In the genomic region with DNA sequence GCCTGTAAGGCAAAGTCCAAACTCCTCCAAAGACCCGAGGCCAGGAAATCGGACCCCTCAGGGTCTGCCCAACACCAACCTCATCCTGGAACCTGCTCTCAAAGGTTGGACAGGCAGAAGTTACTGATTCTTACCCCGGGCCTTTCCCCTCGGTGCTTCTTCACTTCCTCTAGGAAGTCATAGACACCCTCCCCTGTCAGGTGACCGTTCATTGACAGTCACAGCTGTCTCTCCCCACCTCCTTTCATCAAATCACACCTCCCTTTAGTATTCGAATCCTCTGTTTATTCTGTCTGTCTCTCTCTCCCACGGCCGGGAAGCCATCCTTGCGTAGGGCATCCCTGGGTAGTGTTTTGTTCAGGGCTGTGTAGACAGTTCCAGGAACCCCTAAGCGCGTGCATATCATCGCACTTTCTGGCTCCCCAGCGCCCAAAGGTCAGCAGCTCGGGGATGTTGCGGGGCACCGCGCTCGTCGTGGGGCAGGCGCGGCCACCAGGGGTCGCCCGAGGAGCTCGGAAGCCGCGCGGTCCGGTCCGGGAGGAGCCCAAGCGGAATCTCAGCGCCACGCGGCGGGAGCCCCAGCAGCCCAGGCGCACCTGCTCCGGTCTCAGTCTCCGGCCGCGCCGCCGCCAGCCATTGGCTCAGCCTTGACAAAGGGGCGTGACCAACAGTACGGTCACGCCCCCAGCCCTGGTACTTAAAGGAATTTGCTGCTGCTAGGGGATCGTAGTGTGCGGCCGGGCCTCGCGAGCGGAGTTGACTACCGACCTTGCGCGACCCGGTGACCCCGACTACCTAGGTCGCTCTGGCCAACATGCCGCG, we compare ENCODE assay signal across 8 mouse cellular contexts. TPM values are rescaled to one million over a fixed set of nuclear protein-coding genes. Genes with fewer than 3 reads are reported as not detected.
DNase-seq lines count a peak whose midpoint lies in the region; ATAC-seq and TF ChIP-seq lines count a peak whose summit lies in the region.

A gene (plus strand): TSS at position 720 of the 822 bp plus-strand sequence.

- H3K27me3 ChIP-seq in Patski = no peaks in the 10 kb centered on the region
- peaks cover 76% of the 10 kb centered on the region for H3K27me3 ChIP-seq in hindbrain, embryonic 13.5 days

- WGBS in hindbrain, embryonic 13.5 days = under 1% methylated on average over 56 of the region's 58 CpGs

- H3K4me1 ChIP-seq in hindbrain, embryonic 13.5 days (replicated peaks) = peaks cover 43% of the 10 kb centered on the region

- H3K36me3 ChIP-seq in hindbrain, embryonic 13.5 days = no peaks in the 10 kb centered on the region

- no peak for DNase-seq in Patski (ENCODE audit: low read depth, low spot score)
- peak; percentile 92 for DNase-seq in cerebellum, postnatal 14 days
- peak; percentile 66 to 70 for DNase-seq in frontal cortex, postnatal 14 days (ENCODE audit: low spot score in 2 of 2)
- peak; percentile 71 to 75 for DNase-seq in layer of hippocampus, postnatal 25 days (ENCODE audit: extremely low spot score in 1 of 2, low spot score in 1 of 2)
- DNase-seq in lung, postnatal 25 days (ENCODE audit: low spot score) = peak; percentile 95
- peak; percentile 97 for DNase-seq in retina, postnatal 1 day
- peak; percentile 75 to 89 for DNase-seq in urinary bladder, adult 18-20 months (ENCODE audit: low spot score in 2 of 2)

- peak within 1 kb of the TSS; percentile 90 for H3K4me2 ChIP-seq in hindbrain, embryonic 13.5 days

- TF ChIP-seq CTCF in Patski (IDR thresholded peaks at IDR 0.05) = no peak

- H3K9me3 ChIP-seq in hindbrain, embryonic 13.5 days = no peaks in the 10 kb centered on the region

- POLR2A ChIA-PET in Patski (lab: Charles Lee) = interaction anchor here (1.4 to 2.0 kb wide), 2 partner anchors 65 to 67 kb away, joined by 5 to 15 read pairs; no protein-coding TSS in a partner anchor

- H3K27ac ChIP-seq in hindbrain, embryonic 13.5 days = no peak within 1 kb of the TSS

- peak; percentile 74 for ATAC-seq in Patski
- ATAC-seq in hindbrain, embryonic 13.5 days (ENCODE audit: low FRiP score) = peak; percentile 91

- in situ Hi-C loops in Patski (cut with MboI; ENCODE audit: low pct_unique_long_range_greater_than_20kb) = no loop called here

- peak within 1 kb of the TSS; percentile 67 for H3K9ac ChIP-seq in hindbrain, embryonic 13.5 days

- CTCF ChIA-PET in Patski (lab: Charles Lee) = interaction anchor here (1.1 to 11.6 kb wide), 6 partner anchors 55 to 78 kb away, joined by 3 to 105 read pairs (median 4); no protein-coding TSS in a partner anchor

- H3K4me3 ChIP-seq in hindbrain, embryonic 13.5 days = peak within 1 kb of the TSS; percentile 48

RNA-seq across cellular contexts. Expression of the gene that starts here (rescaled TPM):
- polyA plus RNA-seq in Patski (2021) = 0.10 TPM
- 7.5 and 7.9 TPM in 2 replicates for polyA plus RNA-seq in hindbrain, embryonic 13.5 days (2015; fragmentation: Nextera tagmentation; extraction: Ambion mirVana)
- under 1 TPM; 0.27 to 0.75 TPM for total RNA-seq in layer of hippocampus, postnatal 25 days (2021)

Comparison
In these comparisons a context has a peak if more than half of its experiments do, and no peak if none do; other contexts are left out.
1. Peak in ATAC-seq in Patski; RNA of the gene not detected or under 1 TPM.
2. Peak in DNase-seq in layer of hippocampus, postnatal 25 days; RNA of the gene not detected or under 1 TPM.